Mouse (Mus musculus): Measurements from ENCODE around the gene Rad9b. TPM values are rescaled to one million over a fixed set of nuclear protein-coding genes. Genes with fewer than 3 reads are reported as not detected.

Rad9b gene
- total RNA-seq, 2 experiments from 2014 or later = 4.2 to 4.3 TPM

DNA sequence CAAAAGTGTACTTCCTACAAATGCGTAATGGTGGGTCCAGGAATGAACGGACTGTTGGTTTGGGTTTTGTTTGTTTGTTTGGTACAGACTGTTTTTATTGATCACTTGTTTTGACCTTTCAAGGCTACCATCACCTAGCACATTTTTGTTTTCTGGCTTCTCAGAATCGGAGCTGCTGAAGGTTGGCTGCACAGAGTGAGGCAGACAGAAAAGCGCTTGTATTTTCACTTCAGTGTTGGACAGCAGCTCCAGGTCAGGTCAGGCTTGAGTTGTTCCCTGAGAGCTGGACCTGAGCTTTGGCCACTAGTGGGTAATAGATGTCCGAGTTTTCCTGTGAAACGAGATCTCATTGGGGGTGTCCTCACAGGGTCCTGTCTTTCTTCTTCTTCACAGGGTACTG is 60.9 kb downstream of the Rad9b start:
- no peak for DNase-seq (ENCODE audit: extremely low spot score in 1 of 2, low spot score in 2 of 2)
- intact Hi-C loops (cut with DNase I) = no loop called here

DNA sequence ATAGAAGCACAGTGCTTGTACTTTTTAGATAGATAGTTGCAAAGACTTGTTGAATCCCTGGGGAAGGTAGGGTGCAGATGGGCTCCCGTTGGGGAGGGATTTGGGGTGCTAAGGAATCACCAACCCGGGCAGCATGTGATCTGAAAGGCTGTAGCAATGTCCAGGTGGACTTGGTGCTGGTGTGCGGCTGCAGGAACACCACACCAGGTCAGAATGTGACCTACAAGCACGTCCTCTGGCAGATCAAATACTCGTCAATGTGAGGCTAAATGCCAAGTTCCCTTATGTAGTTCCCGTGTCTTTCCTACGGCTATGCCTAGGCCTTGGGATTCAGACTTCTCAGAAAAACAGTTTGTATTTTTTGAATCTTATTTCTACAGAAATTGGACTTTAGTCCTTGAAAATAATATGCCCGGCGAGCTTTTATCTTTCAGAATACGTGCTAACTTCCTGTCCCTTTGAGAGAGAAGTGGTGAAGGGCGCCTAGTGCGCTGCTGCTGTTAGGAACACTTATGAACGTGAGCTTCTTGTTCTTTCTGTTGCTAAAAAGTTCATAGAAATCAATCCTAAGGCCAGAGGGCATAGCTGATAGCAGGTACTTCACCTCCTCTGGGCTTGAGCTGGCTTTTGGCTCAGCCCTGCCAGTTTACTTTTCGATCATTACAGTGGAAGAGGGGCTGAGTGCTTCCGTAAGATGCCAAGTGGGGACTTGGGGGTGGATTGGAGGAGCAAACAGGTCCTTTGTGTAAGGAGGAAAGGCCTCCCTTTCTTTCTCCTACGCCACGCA is 62.3 kb downstream of the Rad9b start:
- no peak for DNase-seq (ENCODE audit: extremely low spot score in 1 of 2, low spot score in 2 of 2)
- intact Hi-C loops (cut with DNase I) = no loop called here

DNA sequence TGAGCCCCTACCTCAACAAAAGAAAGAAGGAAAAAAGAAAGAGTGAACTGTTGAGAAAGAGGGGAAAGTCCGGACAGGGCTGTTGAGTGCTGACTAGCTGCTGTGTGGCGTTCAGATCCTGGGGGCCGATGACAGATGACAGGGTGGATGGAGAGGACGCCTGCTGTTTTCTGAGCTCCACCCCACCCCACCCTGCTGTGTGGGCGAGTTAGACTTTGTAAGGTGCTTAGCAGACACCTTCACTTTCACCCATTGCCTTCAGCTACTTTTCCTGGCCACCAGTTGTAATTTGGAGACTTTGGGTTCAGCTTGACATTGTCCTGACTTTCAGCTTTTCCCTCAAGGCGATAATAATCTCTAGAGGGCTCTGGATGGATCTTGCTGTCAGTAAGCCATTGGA is 62.9 kb downstream of the Rad9b start:
- DNase-seq (ENCODE audit: extremely low spot score in 1 of 2, low spot score in 2 of 2) = no peak
- intact Hi-C loops (cut with DNase I) = no loop called here

DNA sequence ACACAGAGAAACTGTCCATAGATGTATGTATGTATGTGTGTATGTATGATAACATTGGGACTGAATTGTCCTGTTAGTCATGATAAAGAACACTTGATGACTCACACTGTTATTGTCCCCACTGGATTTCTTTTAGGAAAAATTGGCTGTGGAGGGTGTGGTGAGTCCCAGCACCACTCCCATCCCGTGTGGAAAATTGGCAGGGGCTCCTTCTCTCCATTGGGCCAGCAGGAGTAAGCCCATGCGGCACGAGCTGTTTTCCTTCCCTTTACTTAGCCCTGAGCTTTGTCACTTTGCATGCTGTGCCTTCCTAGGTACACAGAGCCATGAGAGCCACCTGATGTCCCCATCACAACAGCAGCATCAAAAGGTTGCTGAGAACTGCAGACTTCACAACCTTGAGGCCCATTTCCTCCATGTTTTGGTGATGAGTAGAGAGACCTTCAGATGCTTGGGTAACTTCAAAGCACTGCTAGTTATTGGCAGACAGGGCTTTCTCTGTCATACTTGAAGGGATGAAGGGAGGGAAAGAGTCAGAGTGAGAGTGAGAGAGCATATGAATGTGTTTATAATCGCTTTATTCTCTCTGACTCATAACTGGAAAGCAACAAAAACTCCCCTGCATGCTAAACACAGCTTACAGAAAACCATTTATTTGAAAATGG is 65.8 kb downstream of the Rad9b start:
- intact Hi-C loops (cut with DNase I) = no loop called here
- DNase-seq (ENCODE audit: extremely low spot score in 1 of 2, low spot score in 2 of 2) = no peak

- no peak for DNase-seq (ENCODE audit: extremely low spot score in 1 of 2, low spot score in 2 of 2)
- intact Hi-C loops (cut with DNase I) = no loop called here
Observed at GRCm38 (mm10) chr5:122287026-122287425, 67.0 kb downstream of the Rad9b start.

GRCm38 (mm10) chr5:122286191-122286590 is 67.8 kb downstream of the Rad9b start:
- no peak for DNase-seq (ENCODE audit: extremely low spot score in 1 of 2, low spot score in 2 of 2)
- intact Hi-C loops (cut with DNase I) = no loop called here

- intact Hi-C loops (cut with DNase I) = no loop called here
Observed at GRCm38 (mm10) chr5:122285767-122286150, 68.3 kb downstream of the Rad9b start.

DNA sequence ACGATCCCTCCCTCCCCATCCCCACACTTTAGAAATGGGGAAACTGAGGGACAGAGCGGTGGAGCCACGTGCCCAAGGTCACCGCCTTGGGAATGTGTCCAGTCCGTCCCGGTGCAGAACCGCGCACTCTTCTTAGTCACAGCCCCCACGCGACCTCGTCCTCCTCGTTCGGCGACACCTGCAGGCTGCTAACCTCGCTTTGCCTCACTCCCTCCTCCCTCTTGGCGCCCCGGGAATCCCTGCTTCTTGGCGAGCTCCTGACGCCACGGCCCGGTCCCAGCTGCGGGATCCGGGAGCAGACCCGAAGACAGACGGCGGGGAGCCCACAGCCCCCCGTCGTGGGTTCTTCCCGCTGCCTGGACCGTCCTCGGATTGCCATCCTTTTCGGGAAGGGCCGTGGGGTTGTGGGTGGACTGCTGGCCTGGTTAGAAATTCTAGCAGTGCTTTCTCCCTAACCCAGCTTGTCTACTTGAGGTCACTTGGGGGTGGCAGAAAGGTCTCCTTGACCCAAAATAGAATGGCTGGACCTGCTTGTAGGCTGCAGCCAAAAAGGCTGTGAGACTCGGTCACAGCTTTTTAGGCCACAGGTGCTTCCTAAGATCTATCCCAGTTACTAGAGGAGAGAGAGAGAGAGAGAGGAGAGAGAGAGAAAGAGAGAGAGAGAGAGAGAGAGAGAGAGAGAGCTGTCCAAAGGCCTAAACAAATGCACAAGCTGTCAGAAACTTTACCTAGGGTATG is 68.8 kb downstream of the Rad9b start:
- intact Hi-C loops (cut with DNase I) = no loop called here
- peak in 1 of 2 experiments; percentile 71 for DNase-seq (ENCODE audit: extremely low spot score in 1 of 2, low spot score in 2 of 2)

More at GRCm38 (mm10) chr5:122285767-122286150, 68.3 kb downstream of the Rad9b start:
- DNase-seq (ENCODE audit: extremely low spot score in 1 of 2, low spot score in 2 of 2) = no peak

DNA sequence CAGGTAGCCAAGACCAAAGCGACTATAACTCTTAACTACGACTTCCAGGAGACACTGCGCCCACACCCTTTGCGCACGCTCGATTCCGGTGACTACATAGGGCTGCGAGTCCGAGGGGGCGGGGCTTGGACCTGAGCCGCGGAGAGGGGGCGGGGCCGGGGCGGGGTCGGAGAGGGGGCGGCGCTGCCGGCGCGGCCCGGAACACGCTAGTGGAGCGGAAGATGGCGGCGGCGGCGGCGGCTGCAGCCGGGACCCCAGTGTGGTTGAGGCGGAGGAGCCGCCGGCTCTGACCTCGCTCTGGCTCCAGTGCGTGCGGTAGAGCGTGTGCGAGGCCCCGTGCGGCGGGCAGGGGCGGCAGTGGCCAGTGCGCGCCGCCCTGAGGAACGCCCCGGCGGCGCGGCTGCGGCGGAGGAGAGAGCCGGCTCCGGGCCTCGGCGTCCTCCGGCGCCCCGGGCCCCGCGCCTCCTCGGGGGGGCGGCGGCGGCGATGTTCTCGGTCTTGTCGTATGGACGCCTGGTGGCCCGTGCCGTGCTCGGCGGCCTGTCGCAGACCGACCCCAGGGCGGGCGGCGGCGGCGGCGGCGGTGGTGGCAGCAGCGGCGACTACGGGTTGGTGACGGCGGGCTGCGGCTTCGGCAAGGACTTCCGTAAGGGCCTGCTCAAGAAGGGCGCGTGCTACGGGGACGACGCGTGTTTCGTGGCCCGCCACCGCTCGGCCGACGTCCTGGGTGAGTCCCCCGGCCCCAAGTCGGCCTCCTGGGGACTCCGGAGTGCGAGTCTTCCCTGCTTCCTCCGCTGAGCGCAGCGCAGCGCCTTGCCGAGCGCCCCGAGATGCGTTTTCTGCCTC is 69.6 kb downstream of the Rad9b start, which contains the start of gene Pptc7:
Pptc7 (plus strand) TSS at position 183 of the 846 bp plus-strand sequence.
- intact Hi-C loops (cut with DNase I) = no loop called here
- DNase-seq (ENCODE audit: extremely low spot score in 1 of 2, low spot score in 2 of 2) = peak; percentile 87 to 94

DNA sequence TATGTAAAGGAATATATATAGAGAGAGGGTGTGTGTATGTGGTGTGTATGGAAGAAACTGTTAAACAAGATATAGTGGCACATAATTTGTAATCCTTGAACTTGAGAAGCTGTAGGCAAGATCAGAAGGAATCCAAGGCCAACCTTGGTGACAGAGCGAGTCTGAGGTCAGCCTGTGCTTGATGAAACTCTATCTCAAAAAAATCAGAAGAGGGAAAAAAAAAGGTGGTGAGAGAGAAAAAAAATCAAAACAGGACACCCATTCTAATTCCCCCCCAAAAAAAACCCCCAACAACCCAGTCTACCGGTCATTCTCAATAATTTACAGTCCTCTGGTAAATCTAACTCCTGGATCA is 70.2 kb downstream of the Rad9b start:
- intact Hi-C loops (cut with DNase I) = no loop called here
- DNase-seq (ENCODE audit: extremely low spot score in 1 of 2, low spot score in 2 of 2) = no peak

DNA sequence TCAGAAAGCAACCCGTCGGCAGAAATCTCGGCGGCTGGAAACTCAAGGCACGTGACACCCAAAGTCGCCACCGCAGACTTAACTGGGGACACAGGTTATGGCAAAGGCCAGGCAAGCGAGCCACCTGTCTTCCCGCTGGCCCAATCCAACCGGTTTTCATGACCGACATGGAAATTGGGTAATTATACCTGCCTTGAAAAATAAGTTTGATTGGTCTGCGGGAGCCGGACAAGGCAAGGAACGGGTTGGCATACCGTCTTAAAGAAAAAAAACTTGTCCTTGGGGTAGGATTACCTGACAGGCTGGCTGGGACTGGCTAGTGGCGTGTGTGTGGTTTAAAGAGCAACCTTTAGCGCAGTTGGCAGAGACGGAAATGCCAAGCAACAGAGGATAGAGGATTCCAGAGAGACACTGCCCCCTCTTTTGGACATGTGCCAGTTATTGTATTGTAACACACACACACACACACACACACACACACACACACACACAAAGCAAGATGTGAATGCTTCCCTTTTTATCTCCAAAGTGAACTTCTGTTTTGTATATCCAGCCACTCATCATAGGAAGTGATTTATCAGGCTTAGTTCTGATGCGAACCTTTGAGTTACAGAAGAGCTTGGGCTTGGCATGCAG is 73.1 kb downstream of the Rad9b start:
- peak in 1 of 2 experiments; percentile 41 for DNase-seq (ENCODE audit: extremely low spot score in 1 of 2, low spot score in 2 of 2)
- intact Hi-C loops (cut with DNase I) = no loop called here

DNA sequence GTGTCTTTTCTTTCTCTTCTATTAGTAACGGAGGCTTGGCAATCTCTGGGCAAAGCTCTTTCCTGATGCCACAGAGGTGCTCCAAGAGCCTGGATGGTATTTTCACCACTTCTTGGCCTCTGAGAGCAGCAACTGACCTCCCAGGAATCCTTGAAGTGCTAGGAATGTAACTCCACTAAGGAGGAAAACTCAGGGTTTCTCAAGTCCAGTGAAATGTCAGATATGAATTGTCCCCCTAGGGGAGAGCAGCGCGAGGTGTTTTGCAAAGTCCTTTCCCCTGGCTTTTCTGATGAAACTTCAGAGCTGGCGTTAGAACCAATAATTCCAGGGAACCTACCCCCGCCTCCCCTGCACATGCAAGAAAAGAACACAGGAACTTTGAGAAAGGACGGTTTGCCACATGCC is 73.6 kb downstream of the Rad9b start:
- intact Hi-C loops (cut with DNase I) = no loop called here
- no peak for DNase-seq (ENCODE audit: extremely low spot score in 1 of 2, low spot score in 2 of 2)

- intact Hi-C loops (cut with DNase I) = no loop called here
- DNase-seq (ENCODE audit: extremely low spot score in 1 of 2, low spot score in 2 of 2) = no peak
Observed at GRCm38 (mm10) chr5:122279799-122280421, 74.1 kb downstream of the Rad9b start.

GRCm38 (mm10) chr5:122278946-122279345 is 75.1 kb downstream of the Rad9b start:
- intact Hi-C loops (cut with DNase I) = no loop called here
- DNase-seq (ENCODE audit: extremely low spot score in 1 of 2, low spot score in 2 of 2) = no peak

GRCm38 (mm10) chr5:122274785-122275184 is 79.2 kb downstream of the Rad9b start:
- DNase-seq (ENCODE audit: extremely low spot score in 1 of 2, low spot score in 2 of 2) = peak in 1 of 2 experiments; percentile 40
- intact Hi-C loops (cut with DNase I) = no loop called here
